Mouse (Mus musculus): ENCODE data around the gene Prss50. TPM values are rescaled to one million over a fixed set of nuclear protein-coding genes. Genes with fewer than 3 reads are reported as not detected.

The Prss50 gene
- polyA plus RNA-seq, 1 experiment from 2014 or later = 0.97 TPM

DNA sequence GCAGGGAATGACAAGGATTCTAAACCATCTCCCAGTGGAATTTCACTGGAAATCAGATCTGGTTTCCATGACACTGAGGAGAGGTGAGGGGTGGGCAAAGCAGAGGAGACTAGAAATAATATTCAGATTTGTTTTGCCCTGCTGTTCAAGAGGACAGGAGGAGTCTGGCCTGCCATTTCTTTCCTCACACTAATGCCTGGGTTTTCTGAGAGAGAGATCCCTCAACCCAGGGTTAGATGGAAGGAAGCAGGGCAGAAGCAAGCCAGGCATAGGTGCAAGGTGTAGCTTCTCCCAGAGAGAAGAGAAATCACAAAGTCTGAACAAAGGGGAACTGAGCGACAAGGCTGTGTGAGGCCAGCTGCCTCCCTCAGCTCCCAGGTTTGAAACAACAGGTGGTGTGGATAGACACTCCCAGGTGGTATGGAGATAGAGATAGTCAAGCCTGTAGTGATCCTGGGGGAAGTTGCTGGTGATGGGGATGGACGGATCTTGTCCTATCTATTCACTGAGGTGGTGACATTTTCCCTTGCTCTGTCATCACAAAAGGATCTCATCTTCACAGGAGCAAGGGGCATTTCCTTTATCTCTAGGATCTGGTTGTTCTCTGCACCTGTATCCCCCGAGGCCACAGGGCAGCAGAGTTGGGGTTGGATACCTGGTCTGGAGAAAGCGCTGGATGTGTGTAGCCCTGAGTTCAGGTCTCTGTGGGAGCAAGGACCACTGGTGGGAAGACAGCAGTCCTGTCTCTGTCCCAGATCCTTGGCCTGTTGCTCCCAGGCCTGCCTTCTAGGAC is 50.3 kb downstream of the Prss50 start:
- H3K9me3 ChIP-seq (replicated peaks) = peaks cover 4% of the 10 kb centered on the region; the same call in 1 of the 2 replicates
- no peak overlapping the region for H3K9ac ChIP-seq
- no peaks in the 10 kb centered on the region for H3K27me3 ChIP-seq (replicated peaks)
- H3K4me1 ChIP-seq (replicated peaks) = no peaks in the 10 kb centered on the region
- no peak overlapping the region for H3K4me2 ChIP-seq
- WGBS = 74% methylated on average over 4 of the region's 4 CpGs
- ATAC-seq (ENCODE audit: insufficient number of reproducible peaks, low FRiP score) = no peak
- no peak overlapping the region for H3K4me3 ChIP-seq
- no peaks in the 10 kb centered on the region for H3K36me3 ChIP-seq
- no peak overlapping the region for H3K27ac ChIP-seq (ENCODE audit: poor library complexity, severe bottlenecking)

DNA sequence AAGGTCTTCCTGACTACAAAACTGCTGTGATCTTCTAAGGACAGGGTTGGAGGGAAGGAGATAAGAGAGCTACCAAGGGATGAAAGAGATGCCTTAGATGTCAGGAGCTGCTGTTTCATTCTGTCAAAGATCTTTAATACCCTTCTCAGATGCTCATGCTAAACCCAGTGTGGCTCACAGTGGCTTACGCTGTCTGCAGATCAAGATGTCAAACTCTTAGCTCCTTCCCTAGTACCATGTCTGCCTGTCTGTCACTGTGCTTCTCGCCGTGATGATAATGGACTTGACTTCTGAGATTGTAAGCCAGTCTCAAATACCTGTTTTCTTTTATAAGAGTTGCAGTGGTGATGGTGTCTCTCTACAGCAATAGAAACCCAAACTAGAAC is 50.9 kb downstream of the Prss50 start:
- Histone ChIP-seq H3K4me3 (no peak overlapping the region), H3K36me3 (no peaks in the 10 kb centered on the region), H3K9me3 (replicated peaks) (peaks cover 4% of the 10 kb centered on the region; the same call in 1 of the 2 replicates), H3K9ac (no peak overlapping the region), H3K4me1 (replicated peaks) (no peaks in the 10 kb centered on the region), H3K27ac (ENCODE audit: poor library complexity, severe bottlenecking) (no peak overlapping the region), H3K27me3 (replicated peaks) (no peaks in the 10 kb centered on the region), H3K4me2 (no peak overlapping the region)
- 76% methylated on average over 3 of the region's 3 CpGs for WGBS
- ATAC-seq (ENCODE audit: insufficient number of reproducible peaks, low FRiP score) = no peak

DNA sequence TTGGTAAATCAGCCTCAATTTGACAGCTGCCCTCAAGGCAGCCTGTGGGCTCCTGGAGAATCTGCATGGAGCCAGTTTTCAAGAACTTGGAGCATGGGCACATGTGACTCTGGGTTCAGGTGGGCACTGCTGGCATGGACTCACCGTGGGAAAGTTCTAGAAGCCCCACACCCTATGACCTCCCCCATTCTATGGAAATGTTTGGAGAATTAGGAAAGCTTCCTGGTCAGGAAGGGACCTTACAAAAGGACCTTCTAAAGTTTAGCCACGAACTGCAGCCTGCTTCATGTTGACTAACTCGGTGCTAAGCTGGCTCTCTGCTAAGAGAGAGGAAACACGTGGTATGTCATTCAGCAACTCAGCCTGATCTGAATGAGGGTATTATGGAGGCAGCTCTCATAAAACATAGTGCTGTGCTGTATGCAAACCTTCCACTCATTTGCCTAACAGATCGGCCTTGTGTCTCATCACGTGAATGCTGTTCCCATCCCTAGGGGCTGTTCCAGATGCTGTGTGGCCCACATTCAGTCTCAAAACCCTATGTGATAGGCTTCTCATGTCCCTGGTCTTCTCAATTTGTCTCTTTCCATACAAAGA is 51.7 kb downstream of the Prss50 start:
- H3K4me1 ChIP-seq (replicated peaks) = no peaks in the 10 kb centered on the region
- no peak overlapping the region for H3K4me3 ChIP-seq
- no peaks in the 10 kb centered on the region for H3K36me3 ChIP-seq
- H3K27ac ChIP-seq (ENCODE audit: poor library complexity, severe bottlenecking) = no peak overlapping the region
- H3K4me2 ChIP-seq = no peak overlapping the region
- H3K9ac ChIP-seq = no peak overlapping the region
- H3K27me3 ChIP-seq (replicated peaks) = no peaks in the 10 kb centered on the region
- WGBS = 67% methylated on average over 6 of the region's 6 CpGs
- no peak for ATAC-seq (ENCODE audit: insufficient number of reproducible peaks, low FRiP score)
- peaks cover 4% of the 10 kb centered on the region; the same call in 1 of the 2 replicates for H3K9me3 ChIP-seq (replicated peaks)

Other genes starting within 250 kb of the Prss50 start
- gene Nradd, start 233.5 kb upstream of the Prss50 start, polyA plus RNA-seq (2016; fragmentation: Nextera tagmentation; extraction: Ambion mirVana) = 22.9 and 26.0 TPM in 2 replicates
- gene Nbeal2, start 203.8 kb upstream of the Prss50 start, polyA plus RNA-seq (2016; fragmentation: Nextera tagmentation; extraction: Ambion mirVana) = 1.9 and 2.4 TPM in 2 replicates
- 120 and 123 TPM in 2 replicates for gene Ccdc12, start 201.5 kb upstream of the Prss50 start, polyA plus RNA-seq (2016; fragmentation: Nextera tagmentation; extraction: Ambion mirVana)
- 3,437 and 3,612 TPM in 2 replicates for gene Myl3, start 116.1 kb upstream of the Prss50 start, polyA plus RNA-seq (2016; fragmentation: Nextera tagmentation; extraction: Ambion mirVana)
- 45.8 and 46.1 TPM in 2 replicates for gene Pth1r, start 110.8 kb upstream of the Prss50 start, polyA plus RNA-seq (2016; fragmentation: Nextera tagmentation; extraction: Ambion mirVana)
- gene Prss42, start 59.8 kb upstream of the Prss50 start, polyA plus RNA-seq (2016; fragmentation: Nextera tagmentation; extraction: Ambion mirVana) = 0.14 TPM in 1 of 2 replicates, not detected in the other
- not detected in 2 replicates for gene Prss44, start 44.0 kb upstream of the Prss50 start, polyA plus RNA-seq (2016; fragmentation: Nextera tagmentation; extraction: Ambion mirVana)
- not detected in 2 replicates for gene Prss43, start 31.3 kb upstream of the Prss50 start, polyA plus RNA-seq (2016; fragmentation: Nextera tagmentation; extraction: Ambion mirVana)
- gene Prss45, start 23.4 kb upstream of the Prss50 start, polyA plus RNA-seq (2016; fragmentation: Nextera tagmentation; extraction: Ambion mirVana) = not detected in 2 replicates
- gene Prss46, start 13.5 kb upstream of the Prss50 start, polyA plus RNA-seq (2016; fragmentation: Nextera tagmentation; extraction: Ambion mirVana) = not detected in 2 replicates
- gene Als2cl, start 21.9 kb downstream of the Prss50 start, polyA plus RNA-seq (2016; fragmentation: Nextera tagmentation; extraction: Ambion mirVana) = 1.3 and 1.4 TPM in 2 replicates
- 0.06 and 0.65 TPM in 2 replicates for gene Tmie, start 22.1 kb downstream of the Prss50 start, polyA plus RNA-seq (2016; fragmentation: Nextera tagmentation; extraction: Ambion mirVana)
- not detected in 2 replicates for gene Fam240a, start 58.9 kb downstream of the Prss50 start, polyA plus RNA-seq (2016; fragmentation: Nextera tagmentation; extraction: Ambion mirVana)
- gene Tdgf1, start 88.2 kb downstream of the Prss50 start, polyA plus RNA-seq (2016; fragmentation: Nextera tagmentation; extraction: Ambion mirVana) = not detected in 2 replicates
- gene Lrrc2, start 93.6 kb downstream of the Prss50 start, polyA plus RNA-seq (2016; fragmentation: Nextera tagmentation; extraction: Ambion mirVana) = 1.3 and 1.5 TPM in 2 replicates
- gene Rtp3, start 132.6 kb downstream of the Prss50 start, polyA plus RNA-seq (2016; fragmentation: Nextera tagmentation; extraction: Ambion mirVana) = 0.09 TPM in 1 of 2 replicates, not detected in the other
- 0.72 and 1.3 TPM in 2 replicates for gene Ltf, start 161.3 kb downstream of the Prss50 start, polyA plus RNA-seq (2016; fragmentation: Nextera tagmentation; extraction: Ambion mirVana)
- gene Ccrl2, start 199.6 kb downstream of the Prss50 start, polyA plus RNA-seq (2016; fragmentation: Nextera tagmentation; extraction: Ambion mirVana) = 3.9 and 4.4 TPM in 2 replicates

All from heart, embryonic 12.5 days (tissue).